27 mouse cellular contexts compared by ENCODE assay signal in the genomic region with DNA sequence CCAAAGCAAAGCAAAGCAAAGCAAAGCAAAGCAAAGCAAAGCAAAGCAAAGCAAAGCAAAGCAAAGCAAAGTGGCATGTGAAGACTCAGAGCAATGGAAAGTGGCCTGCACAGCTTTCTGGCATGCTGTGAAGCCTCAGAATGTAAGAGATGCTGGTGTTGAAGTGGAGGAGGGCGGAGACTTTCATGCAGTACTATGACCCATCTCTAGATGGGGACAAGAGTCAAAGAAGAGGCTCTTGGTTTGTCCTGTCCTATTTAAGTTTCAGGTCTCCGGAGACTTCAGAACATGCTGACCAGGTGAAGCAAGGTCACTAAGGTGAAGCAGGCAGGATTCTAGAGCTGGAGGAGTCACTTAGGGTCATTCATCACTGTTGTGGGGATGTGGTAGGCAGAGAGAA. TPM values are rescaled to one million over a fixed set of nuclear protein-coding genes. Genes with fewer than 3 reads are reported as not detected.
DNase-seq lines count a peak whose midpoint lies in the region; ATAC-seq and TF ChIP-seq lines count a peak whose summit lies in the region.
"Had no signal": no experiment of that assay in that cellular context is flagged by ENCODE, and none has a peak within 500 bp of the region (broad histone marks: within the 10 kb centered on the region; RNA-seq: fewer than 3 reads in every experiment).

No protein-coding gene starts in this region.

- H3K4me2 ChIP-seq in intestine, postnatal 0 days (replicated peaks; ENCODE audit: low read depth), result no peak overlapping the region
- no peak overlapping the region for H3K4me2 ChIP-seq in intestine, embryonic 15.5 days (replicated peaks)
- H3K4me2 ChIP-seq: embryonic facial prominence, embryonic 15.5 days; heart, embryonic 12.5 days; hindbrain, embryonic 13.5 days; liver, embryonic 12.5 days; lung, embryonic 15.5 days had no signal

- H3K9ac ChIP-seq in intestine, postnatal 0 days (ENCODE audit: low read depth, low read length), result no peak overlapping the region
- H3K9ac ChIP-seq in intestine, embryonic 15.5 days, result no peak overlapping the region
- H3K9ac ChIP-seq: embryonic facial prominence, embryonic 15.5 days; forebrain, postnatal 0 days; heart, embryonic 12.5 days; hindbrain, embryonic 13.5 days; liver, embryonic 12.5 days; lung, embryonic 15.5 days had no signal

- ATAC-seq in intestine, postnatal 0 days, result no peak
- ATAC-seq in intestine, embryonic 15.5 days, result no peak
- ATAC-seq in Patski, result no peak
- no peak for ATAC-seq in megakaryocyte progenitor cell, adult 5-6 weeks (replicated peaks; ENCODE audit: poor library complexity)
- ATAC-seq: forebrain, postnatal 0 days; liver, embryonic 12.5 days had no signal

- POLR2A ChIA-PET in Patski (lab: Charles Lee), result no interaction called here

- no peak overlapping the region for H3K4me3 ChIP-seq in intestine, postnatal 0 days (ENCODE audit: low read depth, low read length)
- H3K4me3 ChIP-seq in intestine, embryonic 15.5 days (replicated peaks), result no peak overlapping the region
- H3K4me3 ChIP-seq: embryonic facial prominence, embryonic 15.5 days; heart, embryonic 12.5 days; hindbrain, embryonic 13.5 days; liver, embryonic 12.5 days; lung, embryonic 15.5 days; megakaryocyte, embryonic 14.5 days had no signal

- peak; percentile 17 for DNase-seq in 416B (ENCODE audit: low read depth)
- DNase-seq in Patski (ENCODE audit: low read depth, low spot score), result no peak
- DNase-seq in naive thymus-derived CD4-positive, alpha-beta T cell, adult 2 months (ENCODE audit: low read depth), result peak; percentile 7
- no peak for DNase-seq in urinary bladder, postnatal 25 days (ENCODE audit: low spot score)
- DNase-seq: forebrain, postnatal 0 days; heart, postnatal 14 days had no signal

- TF ChIP-seq CTCF in intestine, postnatal 0 days (IDR thresholded peaks at IDR 0.05; ENCODE audit: low read depth), result peak; percentile 55
- peak; percentile 41 for TF ChIP-seq CTCF in Patski (IDR thresholded peaks at IDR 0.05)

- H3K9me3 ChIP-seq in intestine, postnatal 0 days (ENCODE audit: control insufficient read depth), result no peaks in the 10 kb centered on the region
- no peaks in the 10 kb centered on the region for H3K9me3 ChIP-seq in intestine, embryonic 15.5 days
- H3K9me3 ChIP-seq: embryonic facial prominence, embryonic 15.5 days; heart, embryonic 12.5 days; hindbrain, embryonic 13.5 days; liver, embryonic 12.5 days; lung, embryonic 15.5 days had no signal

- H3K27ac ChIP-seq in intestine, postnatal 0 days (ENCODE audit: low read depth, low read length), result no peak overlapping the region
- H3K27ac ChIP-seq in intestine, embryonic 15.5 days, result no peak overlapping the region
- H3K27ac ChIP-seq: embryonic facial prominence, embryonic 15.5 days; hindbrain, embryonic 13.5 days; liver, embryonic 12.5 days; lung, embryonic 15.5 days had no signal

- H3K27me3 ChIP-seq in intestine, postnatal 0 days (replicated peaks; ENCODE audit: control insufficient read depth, insufficient read depth, low read length), result no peaks in the 10 kb centered on the region
- no peaks in the 10 kb centered on the region for H3K27me3 ChIP-seq in intestine, embryonic 15.5 days (replicated peaks)
- no peaks in the 10 kb centered on the region for H3K27me3 ChIP-seq in Patski
- H3K27me3 ChIP-seq: embryonic facial prominence, embryonic 15.5 days; heart, embryonic 12.5 days; hindbrain, embryonic 13.5 days; liver, embryonic 12.5 days; lung, embryonic 15.5 days had no signal

- 66% methylated on average over 2 of the region's 2 CpGs for WGBS in intestine, postnatal 0 days
- WGBS in intestine, embryonic 15.5 days, result 73% methylated on average over 2 of the region's 2 CpGs

- CTCF ChIA-PET in Patski (lab: Charles Lee), result interaction anchor here (0.7 to 1.9 kb wide), 6 partner anchors 9 to 219 kb away, joined by 3 to 6 read pairs (median 4); no protein-coding TSS in a partner anchor

- in situ Hi-C loops in Patski (cut with MboI; ENCODE audit: low pct_unique_long_range_greater_than_20kb), result loop anchor here (5.0 to 10.0 kb wide), 2 partner anchors 220 to 873 kb away; no protein-coding TSS in a partner anchor

- no peaks in the 10 kb centered on the region for H3K36me3 ChIP-seq in intestine, postnatal 0 days (ENCODE audit: control insufficient read depth, insufficient read depth)
- no peaks in the 10 kb centered on the region for H3K36me3 ChIP-seq in intestine, embryonic 15.5 days
- H3K36me3 ChIP-seq: embryonic facial prominence, embryonic 15.5 days; heart, embryonic 12.5 days; hindbrain, embryonic 13.5 days; liver, embryonic 12.5 days; lung, embryonic 15.5 days had no signal

- H3K4me1 ChIP-seq in intestine, postnatal 0 days (replicated peaks; ENCODE audit: control insufficient read depth, insufficient read depth, low read length), result no peaks in the 10 kb centered on the region
- 0 out of 2 replicates have a peak, but pooled peaks cover 5% of the 10 kb centered on the region for H3K4me1 ChIP-seq in intestine, embryonic 15.5 days (replicated peaks)
- H3K4me1 ChIP-seq: embryonic facial prominence, embryonic 15.5 days; heart, embryonic 12.5 days; hindbrain, embryonic 13.5 days; liver, embryonic 12.5 days; lung, embryonic 15.5 days had no signal

RNA-seq across cellular contexts. Expression of a gene that starts 0.4 kb away (rescaled TPM):
- not detected in 2 replicates for polyA plus RNA-seq in intestine, postnatal 0 days (2015; fragmentation: Nextera tagmentation; extraction: Ambion mirVana)
- not detected in 2 replicates for polyA plus RNA-seq in intestine, embryonic 15.5 days (2015; fragmentation: Nextera tagmentation; extraction: Ambion mirVana)
- polyA plus RNA-seq in Patski (2021), result not detected
- not detected in 2 replicates for total RNA-seq in megakaryocyte progenitor cell, adult 5-6 weeks (2015)
- total RNA-seq in megakaryocyte progenitor cell, adult 5-6 weeks (2017), result not detected in 2 replicates
- total RNA-seq: adrenal gland, postnatal 10 days; forebrain, postnatal 0 days; heart, postnatal 14 days; layer of hippocampus, postnatal 14 days; MEL had no signal
- polyA plus RNA-seq: brain, embryonic 14.5 days; C2C12; embryonic facial prominence, embryonic 15.5 days; forebrain, postnatal 0 days; heart, embryonic 12.5 days; hindbrain, embryonic 13.5 days; intestine, embryonic 14.5 days; kidney, embryonic 16.5 days; limb, embryonic 11.5 days; liver, embryonic 12.5 days; lung, embryonic 15.5 days; midbrain, embryonic 14.5 days; neural tube, embryonic 14.5 days had no signal

RNA-seq across cellular contexts. Expression of a gene that starts 16.8 kb away (rescaled TPM):
- polyA plus RNA-seq in intestine, postnatal 0 days (2015; fragmentation: Nextera tagmentation; extraction: Ambion mirVana), result not detected in 2 replicates
- not detected in 2 replicates for polyA plus RNA-seq in intestine, embryonic 15.5 days (2015; fragmentation: Nextera tagmentation; extraction: Ambion mirVana)
- not detected for polyA plus RNA-seq in Patski (2021)
- total RNA-seq in megakaryocyte progenitor cell, adult 5-6 weeks (2015), result not detected in 2 replicates
- not detected in 2 replicates for total RNA-seq in megakaryocyte progenitor cell, adult 5-6 weeks (2017)
- total RNA-seq: adrenal gland, postnatal 10 days; forebrain, postnatal 0 days; heart, postnatal 14 days; layer of hippocampus, postnatal 14 days; MEL had no signal
- polyA plus RNA-seq: brain, embryonic 14.5 days; C2C12; embryonic facial prominence, embryonic 15.5 days; forebrain, postnatal 0 days; gonadal fat pad, adult 2 months; heart, embryonic 12.5 days; hindbrain, embryonic 13.5 days; intestine, embryonic 14.5 days; kidney, embryonic 16.5 days; limb, embryonic 11.5 days; liver, embryonic 12.5 days; lung, embryonic 15.5 days; midbrain, embryonic 14.5 days; neural tube, embryonic 14.5 days; thymus, adult 2 months had no signal

RNA-seq across cellular contexts. Expression of a gene that starts 41.3 kb away (rescaled TPM):
- not detected in 2 replicates for polyA plus RNA-seq in intestine, postnatal 0 days (2015; fragmentation: Nextera tagmentation; extraction: Ambion mirVana)
- polyA plus RNA-seq in intestine, embryonic 15.5 days (2015; fragmentation: Nextera tagmentation; extraction: Ambion mirVana), result not detected in 2 replicates
- polyA plus RNA-seq in Patski (2021), result not detected
- total RNA-seq in megakaryocyte progenitor cell, adult 5-6 weeks (2015), result not detected in 2 replicates
- total RNA-seq in megakaryocyte progenitor cell, adult 5-6 weeks (2017), result not detected in 2 replicates
- total RNA-seq: adrenal gland, postnatal 10 days; forebrain, postnatal 0 days; heart, postnatal 14 days; layer of hippocampus, postnatal 14 days; MEL had no signal
- polyA plus RNA-seq: brain, embryonic 14.5 days; C2C12; embryonic facial prominence, embryonic 15.5 days; forebrain, postnatal 0 days; gonadal fat pad, adult 2 months; heart, embryonic 12.5 days; hindbrain, embryonic 13.5 days; intestine, embryonic 14.5 days; kidney, embryonic 16.5 days; limb, embryonic 11.5 days; liver, embryonic 12.5 days; lung, embryonic 15.5 days; midbrain, embryonic 14.5 days; neural tube, embryonic 14.5 days; thymus, adult 2 months had no signal

Comparison
In these comparisons a context has a peak if more than half of its experiments do, and no peak if none do; other contexts are left out.
1. DNase-seq: peak in 416B (single experiment) and naive thymus-derived CD4-positive, alpha-beta T cell, adult 2 months (single experiment); none in Patski (single experiment) and urinary bladder, postnatal 25 days (single experiment).